8 mouse cellular contexts compared by ENCODE assay signal in genomic region chr15:25992992-25993727, GRCm38 (mm10). TPM values are rescaled to one million over a fixed set of nuclear protein-coding genes. Genes with fewer than 3 reads are reported as not detected.
DNase-seq lines count a peak whose midpoint lies in the region; ATAC-seq lines count a peak whose summit lies in the region.

No protein-coding gene starts in this region.

- no peaks in the 10 kb centered on the region for H3K27me3 ChIP-seq in hindbrain, embryonic 10.5 days (ENCODE audit: insufficient read depth, poor library complexity, severe bottlenecking)
- H3K27me3 ChIP-seq in hindbrain, embryonic 13.5 days: no peaks in the 10 kb centered on the region

- H3K27ac ChIP-seq in hindbrain, embryonic 10.5 days: no peak overlapping the region
- H3K27ac ChIP-seq in hindbrain, embryonic 13.5 days: no peak overlapping the region

- no peaks in the 10 kb centered on the region for H3K9me3 ChIP-seq in hindbrain, embryonic 10.5 days
- H3K9me3 ChIP-seq in hindbrain, embryonic 13.5 days: no peaks in the 10 kb centered on the region

- peak; percentile 29 for DNase-seq in hindbrain, embryonic 10.5 days (ENCODE audit: low spot score)
- peak; percentile 84 for DNase-seq in NIH3T3 (ENCODE audit: low read depth)
- DNase-seq in cerebellum, adult 9-10 months: peak; percentile 71
- peak; percentile 50 to 81 for DNase-seq in frontal cortex, postnatal 36 days (ENCODE audit: low spot score in 2 of 2)
- DNase-seq in layer of hippocampus, adult 18-20 months (ENCODE audit: low spot score in 2 of 2): peak; percentile 50 to 86
- DNase-seq in spleen, postnatal 36 days (ENCODE audit: low spot score in 2 of 2): peak; percentile 32 to 54

- H3K9ac ChIP-seq in hindbrain, embryonic 13.5 days: no peak overlapping the region

- peaks cover 85% of the 10 kb centered on the region for H3K36me3 ChIP-seq in hindbrain, embryonic 10.5 days
- peaks cover 55% of the 10 kb centered on the region for H3K36me3 ChIP-seq in hindbrain, embryonic 13.5 days

- no peak overlapping the region for H3K4me3 ChIP-seq in hindbrain, embryonic 10.5 days
- no peak overlapping the region for H3K4me3 ChIP-seq in hindbrain, embryonic 13.5 days

- H3K4me2 ChIP-seq in hindbrain, embryonic 13.5 days: no peak overlapping the region

- 63% methylated on average over 8 of the region's 8 CpGs for WGBS in hindbrain, embryonic 10.5 days
- 61% methylated on average over 8 of the region's 8 CpGs for WGBS in hindbrain, embryonic 13.5 days

- ATAC-seq in hindbrain, embryonic 13.5 days (ENCODE audit: low FRiP score): no peak
- peak; percentile 84 for ATAC-seq in megakaryocyte-erythroid progenitor cell, adult 5-6 weeks (replicated peaks; ENCODE audit: low FRiP score, low TSS enrichment, poor library complexity, severe bottlenecking)

- H3K4me1 ChIP-seq in hindbrain, embryonic 10.5 days (replicated peaks): no peaks in the 10 kb centered on the region
- H3K4me1 ChIP-seq in hindbrain, embryonic 13.5 days (replicated peaks): 0 out of 2 replicates have a peak, but pooled peaks cover 6% of the 10 kb centered on the region

RNA-seq across cellular contexts. Expression of gene Zfp622, which starts 9.0 kb away (rescaled TPM):
- 26.7 and 31.7 TPM in 2 replicates for polyA plus RNA-seq in hindbrain, embryonic 10.5 days (2016; fragmentation: Nextera tagmentation; extraction: Ambion mirVana)
- polyA plus RNA-seq in hindbrain, embryonic 13.5 days (2015; fragmentation: Nextera tagmentation; extraction: Ambion mirVana): 34.5 and 35.9 TPM in 2 replicates
- 10 to 100 TPM; 49.4 to 50.7 TPM for total RNA-seq in layer of hippocampus, adult 18-20 months (2021)
- 41.5 and 46.7 TPM in 2 replicates for total RNA-seq in megakaryocyte-erythroid progenitor cell, adult 5-6 weeks (2014; fragmentation: Nextera tagmentation)
- 101 and 106 TPM in 2 replicates for total RNA-seq in megakaryocyte-erythroid progenitor cell, adult 5-6 weeks (2017)

Comparison
In these comparisons a context has a peak if more than half of its experiments do, and no peak if none do; other contexts are left out.
1. DNase-seq: peak in every context shown above with its lines; median percentile 84 in NIH3T3; 71 in cerebellum, adult 9-10 months; 68 in layer of hippocampus, adult 18-20 months; 66 in frontal cortex, postnatal 36 days; 43 in spleen, postnatal 36 days; 29 in hindbrain, embryonic 10.5 days.